Mouse (Mus musculus): ENCODE data around the gene Slc12a3. TPM values are rescaled to one million over a fixed set of nuclear protein-coding genes. Genes with fewer than 3 reads are reported as not detected.
A peak's percentile ranks its signal among the peaks of the same experiment; 100 is the strongest.
"Not testable (repeated sequence)": the region's sequence is repeated elsewhere in the genome, so short reads cannot be mapped to it uniquely, and the experiment has no call there.

The Slc12a3 gene
- polyA plus RNA-seq, 1 experiment from 2014 or later, result not detected

DNA sequence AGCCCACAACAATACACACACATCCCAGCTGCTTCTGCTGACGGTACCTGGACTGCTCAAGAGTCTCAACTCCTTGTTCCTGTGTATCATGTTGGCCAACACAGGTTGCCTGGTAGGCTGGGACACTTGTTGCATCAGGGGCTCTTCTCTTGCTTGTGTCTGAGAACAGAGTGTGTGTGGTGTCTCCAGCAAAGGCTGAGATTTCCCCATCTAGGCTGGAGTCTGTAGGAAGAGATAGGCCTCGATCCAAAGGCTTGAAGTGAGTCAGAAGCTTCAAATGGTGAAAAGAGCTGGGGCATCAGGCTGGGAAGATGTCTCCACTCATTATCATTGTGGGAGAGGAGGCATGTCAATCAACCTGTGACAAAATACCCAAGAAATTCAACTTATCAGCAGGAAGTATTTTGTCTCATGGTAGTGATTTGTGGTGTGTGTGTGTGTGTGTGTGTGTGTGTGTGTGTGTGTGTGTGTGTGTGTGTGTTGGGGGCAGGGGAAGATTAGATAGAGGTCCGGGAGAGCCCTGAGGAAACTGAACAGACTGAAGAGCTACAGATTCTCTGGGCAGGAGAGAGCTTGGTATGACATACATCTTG is 70.5 kb downstream of the Slc12a3 start:
- Histone ChIP-seq H3K4me3 (no peak overlapping the region), H3K27me3 (ENCODE audit: low read depth, poor library complexity, severe bottlenecking) (no peaks in the 10 kb centered on the region), H3K27ac (no peak overlapping the region), H3K4me1 (no peaks in the 10 kb centered on the region), H3K36me3 (peaks cover 19% of the 10 kb centered on the region), H3K9me3 (replicated peaks) (no peaks in the 10 kb centered on the region)
- WGBS, result 88% methylated on average over 3 of the region's 3 CpGs
- DNase-seq (ENCODE audit: low spot score), result no peak

DNA sequence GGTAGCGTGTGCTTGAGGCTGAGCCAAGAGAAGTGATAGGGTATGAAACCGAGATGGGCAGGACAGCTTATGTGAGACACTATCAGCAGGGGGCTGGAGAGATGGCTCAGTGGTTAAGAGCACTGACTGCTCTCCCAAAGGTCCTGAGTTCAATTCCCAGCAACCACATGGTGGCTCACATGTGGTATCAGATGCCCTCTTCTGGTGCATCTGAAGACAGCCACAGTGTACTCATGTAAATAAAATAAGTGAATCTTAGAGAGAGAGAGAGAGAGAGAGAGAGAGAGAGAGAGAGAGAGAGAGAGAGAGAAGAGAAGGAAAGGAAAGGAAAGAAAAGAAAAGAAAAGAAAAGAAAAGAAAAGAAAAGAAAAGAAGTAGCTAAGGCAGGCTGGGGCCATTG is 71.0 kb downstream of the Slc12a3 start:
- peaks cover 14% of the 10 kb centered on the region for H3K36me3 ChIP-seq
- H3K4me3 ChIP-seq; H3K27ac ChIP-seq; H3K4me1 ChIP-seq; H3K9me3 ChIP-seq (replicated peaks); DNase-seq (ENCODE audit: low spot score); H3K27me3 ChIP-seq (ENCODE audit: low read depth, poor library complexity, severe bottlenecking): not testable (repeated sequence)
- WGBS, result 95% methylated on average over 2 of the region's 2 CpGs

DNA sequence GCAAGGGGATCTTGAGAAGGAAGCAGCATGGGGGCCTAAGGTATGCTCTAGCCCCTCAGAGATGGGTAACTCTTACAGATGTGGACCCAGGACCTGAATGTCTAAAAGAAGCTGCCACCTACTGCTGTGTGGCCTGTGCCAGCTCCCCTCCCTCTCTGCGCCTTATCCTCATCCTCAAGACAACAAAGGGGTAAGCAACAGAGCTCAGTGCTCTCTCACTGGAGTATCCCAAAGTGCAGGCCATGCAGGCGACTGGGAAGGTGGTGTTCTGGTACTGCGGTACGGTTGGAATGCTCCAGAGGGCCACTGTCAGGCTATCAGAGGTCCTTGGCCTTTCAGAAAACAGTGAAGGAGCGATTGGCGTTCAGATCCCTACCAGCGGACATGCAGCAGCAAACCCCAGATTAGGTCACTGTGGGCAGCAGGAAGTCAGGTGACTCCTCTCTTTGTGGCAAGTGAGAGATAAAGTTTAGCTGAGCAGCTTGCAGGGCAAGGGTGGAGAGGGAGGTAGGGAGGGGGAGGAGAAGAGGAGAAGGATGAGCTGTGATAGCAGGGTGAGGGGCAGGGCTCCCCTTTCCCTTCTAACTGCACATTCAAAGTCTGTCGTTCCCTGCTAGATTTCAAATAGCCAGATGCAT is 79.6 kb downstream of the Slc12a3 start:
- 65% methylated on average over 8 of the region's 8 CpGs for WGBS
- no peak for DNase-seq (ENCODE audit: low spot score)
- no peaks in the 10 kb centered on the region for H3K36me3 ChIP-seq
- no peaks in the 10 kb centered on the region for H3K9me3 ChIP-seq (replicated peaks)
- no peaks in the 10 kb centered on the region for H3K27me3 ChIP-seq (ENCODE audit: low read depth, poor library complexity, severe bottlenecking)
- peak overlapping the region; percentile 9; the same call in 1 of the 2 replicates for H3K27ac ChIP-seq
- no peak overlapping the region for H3K4me3 ChIP-seq
- 0 out of 2 replicates have a peak, but pooled peaks cover 5% of the 10 kb centered on the region for H3K4me1 ChIP-seq

DNA sequence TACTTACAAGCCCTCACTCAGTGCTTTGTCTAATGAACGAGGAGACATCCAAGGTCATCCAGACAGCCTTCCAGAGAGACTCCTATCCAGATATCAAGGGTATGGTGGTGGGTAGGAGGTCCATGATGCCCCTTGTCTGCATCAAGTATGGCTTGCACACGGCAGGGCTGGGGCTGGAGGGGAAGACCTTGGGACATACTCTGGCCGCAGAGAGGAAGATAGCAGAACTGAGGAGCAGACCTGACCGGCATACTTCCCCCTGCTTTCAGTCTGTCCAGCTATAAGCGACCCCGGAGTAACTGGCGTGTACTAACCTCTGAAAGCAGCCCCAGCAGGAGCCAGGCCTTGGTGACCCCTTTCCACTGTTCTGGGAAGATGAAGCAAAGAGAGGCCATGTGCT is 80.5 kb downstream of the Slc12a3 start:
- Histone ChIP-seq H3K27me3 (ENCODE audit: low read depth, poor library complexity, severe bottlenecking) (no peaks in the 10 kb centered on the region), H3K36me3 (no peaks in the 10 kb centered on the region), H3K4me1 (0 out of 2 replicates have a peak, but pooled peaks cover 5% of the 10 kb centered on the region), H3K9me3 (replicated peaks) (no peaks in the 10 kb centered on the region), H3K27ac (no peak overlapping the region), H3K4me3 (no peak overlapping the region)
- DNase-seq (ENCODE audit: low spot score), result no peak
- 92% methylated on average over 7 of the region's 7 CpGs for WGBS

DNA sequence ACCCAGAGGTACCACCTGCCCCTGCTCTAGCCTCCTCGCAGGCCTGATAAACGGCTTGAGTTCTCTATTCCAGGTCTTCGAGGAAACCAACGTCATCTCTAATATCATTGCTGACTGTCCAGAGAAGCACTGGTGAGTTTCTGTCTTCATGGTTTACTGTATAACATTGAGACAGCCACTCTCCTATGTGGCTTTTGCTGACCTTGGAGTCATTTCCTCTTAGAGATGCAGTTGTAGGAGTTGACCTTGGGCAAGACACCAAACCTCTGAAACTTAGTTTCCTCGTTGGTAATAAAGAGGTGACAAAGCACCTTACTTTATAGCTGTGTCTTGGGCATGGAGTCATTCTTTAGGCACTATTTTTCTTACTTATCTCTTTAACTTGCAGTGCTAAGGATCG is 83.5 kb downstream of the Slc12a3 start:
- WGBS, result 91% methylated on average over 6 of the region's 6 CpGs
- Histone ChIP-seq H3K27me3 (ENCODE audit: low read depth, poor library complexity, severe bottlenecking) (no peaks in the 10 kb centered on the region), H3K4me1 (0 out of 2 replicates have a peak, but pooled peaks cover 5% of the 10 kb centered on the region), H3K36me3 (no peaks in the 10 kb centered on the region), H3K27ac (no peak overlapping the region), H3K9me3 (replicated peaks) (no peaks in the 10 kb centered on the region), H3K4me3 (no peak overlapping the region)
- no peak for DNase-seq (ENCODE audit: low spot score)

DNA sequence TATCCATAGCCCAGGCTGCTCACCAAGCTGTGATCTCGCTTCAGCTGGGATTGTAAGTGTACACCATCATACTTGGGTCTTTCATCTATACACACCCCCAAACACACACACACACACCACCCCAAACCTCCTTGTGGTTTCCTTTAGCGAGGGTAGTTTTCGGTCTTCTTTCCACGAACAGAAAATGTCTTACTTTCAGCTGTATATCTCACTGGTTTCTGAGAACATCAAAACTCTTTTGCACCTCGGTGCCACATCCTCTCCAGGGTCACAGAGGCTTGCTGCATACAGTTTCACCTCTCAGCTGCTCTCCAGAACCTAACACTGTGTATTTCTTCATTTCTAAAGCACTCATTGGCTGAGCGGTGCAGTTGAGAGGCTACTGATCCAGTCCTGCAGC is 84.5 kb downstream of the Slc12a3 start:
- WGBS, result 91% methylated on average over 6 of the region's 6 CpGs
- no peak overlapping the region for H3K4me3 ChIP-seq

DNA sequence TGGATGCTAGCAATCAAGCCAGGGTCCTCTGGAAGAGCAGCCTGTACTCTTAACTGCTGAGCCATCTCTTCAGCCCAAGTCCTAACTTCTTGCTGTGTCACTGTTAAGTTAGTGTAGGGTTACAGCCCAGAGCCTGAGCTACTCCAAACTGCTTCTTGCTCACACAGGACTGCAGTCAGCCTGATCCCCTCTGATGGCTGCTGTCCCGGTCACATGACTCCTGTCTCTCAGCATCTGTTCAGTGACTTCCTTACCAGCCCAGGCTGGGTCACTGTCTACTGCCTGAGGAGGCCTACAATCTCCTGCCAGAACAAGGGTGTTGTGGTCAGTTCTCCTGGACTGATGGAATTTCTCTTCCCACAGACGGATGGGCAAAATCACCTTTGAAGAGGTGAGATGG is 86.2 kb downstream of the Slc12a3 start:
- Histone ChIP-seq H3K36me3 (no peaks in the 10 kb centered on the region), H3K27ac (no peak overlapping the region; the same call in 1 of the 2 replicates), H3K9me3 (replicated peaks) (no peaks in the 10 kb centered on the region), H3K4me3 (no peak overlapping the region), H3K27me3 (ENCODE audit: low read depth, poor library complexity, severe bottlenecking) (no peaks in the 10 kb centered on the region), H3K4me1 (no peaks in the 10 kb centered on the region)
- no peak for DNase-seq (ENCODE audit: low spot score)
- WGBS, result 72% methylated on average over 2 of the region's 2 CpGs

More for the DNA sequence above, 84.5 kb downstream of the Slc12a3 start:
- H3K4me1 ChIP-seq, result 0 out of 2 replicates have a peak, but pooled peaks cover 3% of the 10 kb centered on the region
- H3K9me3 ChIP-seq (replicated peaks), result no peaks in the 10 kb centered on the region
- no peak overlapping the region for H3K27ac ChIP-seq
- DNase-seq (ENCODE audit: low spot score), result no peak
- no peaks in the 10 kb centered on the region for H3K27me3 ChIP-seq (ENCODE audit: low read depth, poor library complexity, severe bottlenecking)
- no peaks in the 10 kb centered on the region for H3K36me3 ChIP-seq

MicroRNA genes within 50 kb of the gene (microRNA counts, 519-probe panel; counts per million panel counts)
- 4,322 counts per million, percentile 82 among the panel's probes with 10 or more counts for microRNA mmu-miR-138

Small RNA genes within 50 kb of the gene (microRNA-seq; reads per million reads assigned to microRNA genes)
- 75.3 reads per million, percentile 46 among the genes with 10 or more reads in this experiment for gene Mir138-2

Other genes starting within 250 kb of the Slc12a3 start
- 13.3 and 14.2 TPM in 2 replicates for gene Bbs2, start 230.3 kb upstream of the Slc12a3 start, polyA plus RNA-seq (2016; fragmentation: Nextera tagmentation; extraction: Ambion mirVana)
- gene Mt4, start 192.0 kb upstream of the Slc12a3 start, polyA plus RNA-seq (2016; fragmentation: Nextera tagmentation; extraction: Ambion mirVana), result not detected in 2 replicates
- 0.30 TPM in 1 of 2 replicates, not detected in the other for gene Mt3, start 176.6 kb upstream of the Slc12a3 start, polyA plus RNA-seq (2016; fragmentation: Nextera tagmentation; extraction: Ambion mirVana)
- 30.0 and 45.6 TPM in 2 replicates for gene Mt2, start 156.5 kb upstream of the Slc12a3 start, polyA plus RNA-seq (2016; fragmentation: Nextera tagmentation; extraction: Ambion mirVana)
- gene Mt1, start 150.1 kb upstream of the Slc12a3 start, polyA plus RNA-seq (2016; fragmentation: Nextera tagmentation; extraction: Ambion mirVana), result 105 and 163 TPM in 2 replicates
- gene Nup93, start 114.6 kb upstream of the Slc12a3 start, polyA plus RNA-seq (2016; fragmentation: Nextera tagmentation; extraction: Ambion mirVana), result 139 and 146 TPM in 2 replicates
- 52.4 and 54.0 TPM in 2 replicates for gene Herpud1, start 57.2 kb downstream of the Slc12a3 start, polyA plus RNA-seq (2016; fragmentation: Nextera tagmentation; extraction: Ambion mirVana)
- gene Nlrc5, start 105.2 kb downstream of the Slc12a3 start, polyA plus RNA-seq (2016; fragmentation: Nextera tagmentation; extraction: Ambion mirVana), result not detected in 2 replicates
- gene Cpne2, start 203.8 kb downstream of the Slc12a3 start, polyA plus RNA-seq (2016; fragmentation: Nextera tagmentation; extraction: Ambion mirVana), result 5.8 and 6.6 TPM in 2 replicates

Data from limb, embryonic 10.5 days (tissue).